Mouse (Mus musculus) intestine, embryonic 15.5 days (tissue): Measurements from ENCODE around the gene Ykt6. TPM values are rescaled to one million over a fixed set of nuclear protein-coding genes. Genes with fewer than 3 reads are reported as not detected.

Experiments
- ATAC-seq: fragments of 200-750 bp; cut with Nextera tagmentation; 2 replicates; pipeline ENCODE4 v1.8.0; 2017; ENCODE audit warnings: moderate TSS enrichment, moderate library complexity
- H3K27ac ChIP-seq: fragments of 300-500 bp; sonication (generic); 2 replicates; pipeline ENCODE4 v1.5.1; 2015; ENCODE audit warnings: mild to moderate bottlenecking, inconsistent platforms
- H3K27me3 ChIP-seq: fragments of 300-500 bp; sonication (generic); replicated peaks from 2 replicates; pipeline ENCODE4 v1.6.1; 2015; ENCODE audit warnings: inconsistent platforms
- H3K36me3 ChIP-seq: fragments of 300-500 bp; sonication (generic); 2 replicates; pipeline ENCODE4 v1.6.1; 2015; ENCODE audit warnings: inconsistent platforms
- H3K4me1 ChIP-seq: fragments of 300-500 bp; sonication (generic); replicated peaks from 2 replicates; pipeline ENCODE4 v1.6.1; 2015; ENCODE audit warnings: inconsistent platforms
- H3K4me2 ChIP-seq: fragments of 300-500 bp; sonication (generic); replicated peaks from 2 replicates; pipeline ENCODE4 v1.6.1; 2015; ENCODE audit warnings: mild to moderate bottlenecking, inconsistent platforms
- H3K4me3 ChIP-seq: fragments of 300-500 bp; sonication (generic); replicated peaks from 2 replicates; pipeline ENCODE4 v1.5.1; 2015; ENCODE audit warnings: inconsistent platforms
- H3K9ac ChIP-seq: fragments of 300-500 bp; sonication (generic); 2 replicates; pipeline ENCODE4 v1.6.1; 2015; ENCODE audit warnings: inconsistent platforms
- H3K9me3 ChIP-seq: fragments of 300-500 bp; sonication (generic); 2 replicates; pipeline ENCODE4 v1.6.1; 2016; ENCODE audit warnings: inconsistent platforms
- WGBS: fragments of 180-500 bp; shearing (Covaris S2); methylation state at CpG from one replicate; pipeline ENCODE4 v1.1.7; 2015; 5-methylcytosine and 5-hydroxymethylcytosine counted together
- polyA plus RNA-seq: library from polyadenylated mRNA; unstranded; fragments of >200 nt; fragmentation: Nextera tagmentation; extraction: Ambion mirVana; gene quantifications from 2 replicates; pipeline ENCODE4 v1.2.1, GENCODE M21; 2015

Ykt6 gene
- polyA plus RNA-seq, 1 experiment from 2014 or later, result 48.7 TPM

DNA sequence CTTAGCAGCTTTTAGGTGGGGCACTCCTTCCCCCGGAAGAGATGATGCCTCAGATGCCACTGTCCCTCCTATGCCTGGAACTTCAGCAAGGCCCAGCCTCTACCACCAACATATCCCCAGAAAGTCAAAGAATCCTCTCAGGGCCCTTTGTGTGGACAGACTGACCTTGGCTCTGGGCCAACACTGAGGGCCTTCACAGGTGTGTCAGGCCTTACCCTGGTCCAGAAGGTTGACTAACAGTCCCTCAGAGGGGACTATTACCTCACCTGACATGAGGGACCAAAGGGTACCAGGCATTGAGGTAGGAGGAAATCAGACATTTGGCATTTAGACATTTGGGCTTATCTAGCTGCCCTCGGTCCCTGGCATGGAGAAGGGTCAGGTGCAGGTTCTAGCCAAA lies 24.6 kb downstream of the Ykt6 start:
- Histone ChIP-seq H3K9ac (no peak overlapping the region), H3K9me3 (no peaks in the 10 kb centered on the region), H3K36me3 (no peaks in the 10 kb centered on the region), H3K4me2 (no peak overlapping the region), H3K27me3 (no peaks in the 10 kb centered on the region), H3K27ac (no peak overlapping the region), H3K4me1 (no peaks in the 10 kb centered on the region), H3K4me3 (no peak overlapping the region)
- no peak for ATAC-seq
- WGBS, result 91% methylated on average over 2 of the region's 2 CpGs

DNA sequence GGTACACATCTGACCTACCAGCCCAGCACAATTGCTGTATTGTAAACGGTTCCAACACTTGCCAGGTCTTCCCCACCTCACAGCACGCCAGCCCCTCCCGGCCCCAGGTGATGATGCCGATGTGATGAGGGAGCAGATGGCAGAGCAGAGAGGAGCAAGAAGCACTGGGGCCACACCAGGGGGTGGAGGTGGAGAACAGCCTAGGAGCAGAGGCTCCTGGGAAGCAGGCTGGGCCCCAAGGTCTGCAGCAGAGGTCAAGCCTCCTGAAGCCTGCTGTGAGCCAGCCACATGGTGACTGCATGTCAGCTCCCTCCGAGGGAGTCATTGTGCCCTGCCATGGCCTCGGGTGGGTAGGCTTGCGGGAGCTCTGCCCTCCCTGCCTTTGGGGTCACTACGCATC lies 25.1 kb downstream of the Ykt6 start:
- Histone ChIP-seq H3K36me3 (no peaks in the 10 kb centered on the region), H3K27ac (no peak overlapping the region), H3K4me2 (no peak overlapping the region), H3K9me3 (no peaks in the 10 kb centered on the region), H3K4me3 (no peak overlapping the region), H3K4me1 (no peaks in the 10 kb centered on the region), H3K27me3 (no peaks in the 10 kb centered on the region), H3K9ac (0 out of 2 replicates have a peak overlapping the region, but pooled peaks have one; percentile 8)
- ATAC-seq, result peak; percentile 13; the same call in 1 of the 2 replicates
- 73% methylated on average over 8 of the region's 8 CpGs for whole genome bisulfite sequencing

DNA sequence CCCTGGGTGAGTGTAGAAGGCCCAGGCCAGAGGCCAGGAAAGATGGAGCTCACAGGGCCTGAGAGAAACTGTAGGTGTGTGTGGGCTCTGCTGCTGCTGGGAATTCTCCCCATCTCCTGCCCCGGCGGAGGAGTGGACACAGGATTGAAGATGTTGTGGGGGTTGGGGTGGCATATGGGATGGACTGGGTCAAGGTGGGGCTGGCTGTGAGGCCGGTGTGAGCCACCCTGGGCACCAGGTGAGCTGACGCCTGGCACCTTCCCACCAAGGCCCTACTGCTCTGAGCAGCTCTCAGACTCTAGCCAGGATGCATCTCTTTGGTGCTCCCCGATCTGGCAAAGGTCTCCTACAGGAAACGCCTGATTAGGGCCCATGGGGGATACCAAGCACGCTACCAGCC lies 25.8 kb downstream of the Ykt6 start:
- H3K4me3 ChIP-seq, result no peak overlapping the region
- ATAC-seq, result no peak
- 88% methylated on average over 7 of the region's 7 CpGs for WGBS
- no peak overlapping the region for H3K27ac ChIP-seq
- no peaks in the 10 kb centered on the region for H3K9me3 ChIP-seq
- H3K27me3 ChIP-seq, result no peaks in the 10 kb centered on the region
- H3K4me1 ChIP-seq, result no peaks in the 10 kb centered on the region
- H3K9ac ChIP-seq, result no peak overlapping the region
- no peaks in the 10 kb centered on the region for H3K36me3 ChIP-seq
- no peak overlapping the region for H3K4me2 ChIP-seq

DNA sequence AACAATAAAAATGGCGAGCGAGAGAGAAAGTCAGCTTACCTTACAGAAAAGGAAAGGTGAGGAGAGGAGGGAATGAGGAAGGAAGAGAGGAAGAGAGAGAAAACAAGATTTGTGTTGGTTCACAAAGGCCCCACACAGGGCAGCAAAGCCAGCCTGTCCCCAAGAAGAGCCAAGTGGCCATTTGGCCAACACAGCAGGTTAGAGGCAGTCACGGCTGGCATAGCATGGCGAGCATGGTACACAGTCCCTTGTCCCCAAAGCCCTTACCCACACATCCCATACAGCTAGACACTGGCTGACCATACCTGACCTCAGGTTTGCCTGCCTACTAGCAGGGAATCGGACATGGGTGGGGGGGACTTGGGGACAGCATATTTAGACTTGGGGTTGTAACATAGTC lies 28.1 kb downstream of the Ykt6 start:
- H3K36me3 ChIP-seq, result no peaks in the 10 kb centered on the region
- no peak overlapping the region for H3K27ac ChIP-seq
- no peak for ATAC-seq
- H3K27me3 ChIP-seq, result no peaks in the 10 kb centered on the region
- H3K4me2 ChIP-seq, result no peak overlapping the region
- H3K9ac ChIP-seq, result no peak overlapping the region
- H3K4me1 ChIP-seq, result no peaks in the 10 kb centered on the region
- no peak overlapping the region for H3K4me3 ChIP-seq
- 92% methylated on average over 5 of the region's 5 CpGs for WGBS
- H3K9me3 ChIP-seq, result no peaks in the 10 kb centered on the region

DNA sequence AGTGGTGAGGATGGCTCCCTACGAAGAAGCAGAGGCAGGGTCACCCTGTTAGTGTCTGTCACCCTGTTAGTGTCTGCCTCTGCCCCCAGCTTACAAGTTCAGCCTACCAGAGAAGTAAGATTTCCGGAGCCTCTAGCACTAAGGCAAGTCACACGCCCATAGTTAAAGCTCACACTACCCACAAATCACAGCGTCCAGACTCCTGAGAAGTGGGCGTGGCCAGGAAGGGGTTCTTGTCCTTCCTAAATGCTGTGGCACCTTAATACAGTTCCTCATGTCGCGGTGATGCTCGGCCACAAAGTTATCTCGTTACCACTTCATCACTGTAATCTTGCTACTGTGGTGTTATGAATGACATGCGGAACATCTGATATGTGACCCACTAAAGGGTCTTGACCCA lies 32.6 kb downstream of the Ykt6 start:
- no peak for ATAC-seq
- Histone ChIP-seq H3K9me3 (no peaks in the 10 kb centered on the region), H3K4me2 (no peak overlapping the region), H3K27ac (no peak overlapping the region), H3K4me3 (no peak overlapping the region), H3K4me1 (no peaks in the 10 kb centered on the region), H3K9ac (no peak overlapping the region), H3K36me3 (no peaks in the 10 kb centered on the region), H3K27me3 (no peaks in the 10 kb centered on the region)
- WGBS, result 73% methylated on average over 10 of the region's 10 CpGs

DNA sequence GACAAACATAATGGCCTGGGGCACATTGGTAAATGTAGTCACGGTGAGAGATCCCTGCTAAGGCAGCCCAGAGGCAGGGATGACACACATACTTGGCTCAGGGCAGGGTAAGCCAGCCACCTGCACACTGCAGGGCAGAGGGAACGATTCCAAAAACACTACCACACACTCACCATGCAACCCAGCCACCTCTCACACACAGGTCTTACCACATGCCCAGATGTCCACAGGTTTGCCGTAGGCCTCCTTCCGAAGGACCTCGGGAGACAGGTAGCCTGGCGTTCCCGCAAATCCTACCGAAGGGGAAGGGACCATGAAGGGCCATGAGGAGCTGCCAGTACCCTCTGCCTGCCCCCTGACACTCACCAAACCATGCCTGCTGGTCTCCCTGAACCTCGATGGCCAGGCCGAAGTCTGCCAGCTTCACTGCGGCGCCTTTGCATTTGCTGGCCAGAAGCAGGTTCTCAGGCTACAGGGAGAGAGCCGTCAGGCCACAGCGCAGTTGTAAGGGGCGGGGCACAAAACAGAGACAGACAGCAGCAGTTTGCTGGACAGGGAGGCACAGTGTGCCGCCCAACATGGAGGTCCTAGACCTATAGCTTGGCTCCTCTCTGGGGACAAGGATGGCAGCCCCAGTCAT lies 34.6 kb downstream of the Ykt6 start:
- ATAC-seq, result no peak
- H3K4me3 ChIP-seq, result no peak overlapping the region
- no peaks in the 10 kb centered on the region for H3K36me3 ChIP-seq
- WGBS, result 88% methylated on average over 16 of the region's 16 CpGs
- no peaks in the 10 kb centered on the region for H3K27me3 ChIP-seq
- H3K4me1 ChIP-seq, result no peaks in the 10 kb centered on the region
- H3K27ac ChIP-seq, result no peak overlapping the region
- H3K9ac ChIP-seq, result no peak overlapping the region
- no peak overlapping the region for H3K4me2 ChIP-seq
- no peaks in the 10 kb centered on the region for H3K9me3 ChIP-seq

DNA sequence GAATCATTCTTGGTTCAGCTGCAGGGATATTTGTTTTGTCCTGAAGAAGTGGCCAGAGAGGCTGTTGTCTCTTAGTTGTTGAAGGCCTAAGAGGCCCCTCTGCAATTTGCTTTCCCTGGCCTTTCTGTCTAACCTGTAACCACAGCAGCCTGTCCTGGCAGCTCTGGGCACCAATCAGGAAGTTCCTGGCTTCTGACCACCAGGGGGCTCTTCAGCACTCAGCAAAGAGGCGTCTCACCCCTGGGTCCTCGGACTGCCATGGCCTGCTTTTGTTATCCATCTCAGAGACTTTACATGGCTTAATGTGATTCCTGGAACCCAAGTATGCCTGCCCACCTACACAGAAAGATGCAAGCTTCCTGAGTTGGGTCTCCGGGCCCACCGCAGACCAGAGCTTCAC lies 35.4 kb downstream of the Ykt6 start:
- 39% methylated on average over 4 of the region's 4 CpGs for WGBS
- Histone ChIP-seq H3K9me3 (no peaks in the 10 kb centered on the region), H3K9ac (no peak overlapping the region), H3K27me3 (no peaks in the 10 kb centered on the region), H3K36me3 (no peaks in the 10 kb centered on the region), H3K4me3 (no peak overlapping the region), H3K27ac (no peak overlapping the region), H3K4me1 (no peaks in the 10 kb centered on the region), H3K4me2 (no peak overlapping the region)
- no peak for ATAC-seq

DNA sequence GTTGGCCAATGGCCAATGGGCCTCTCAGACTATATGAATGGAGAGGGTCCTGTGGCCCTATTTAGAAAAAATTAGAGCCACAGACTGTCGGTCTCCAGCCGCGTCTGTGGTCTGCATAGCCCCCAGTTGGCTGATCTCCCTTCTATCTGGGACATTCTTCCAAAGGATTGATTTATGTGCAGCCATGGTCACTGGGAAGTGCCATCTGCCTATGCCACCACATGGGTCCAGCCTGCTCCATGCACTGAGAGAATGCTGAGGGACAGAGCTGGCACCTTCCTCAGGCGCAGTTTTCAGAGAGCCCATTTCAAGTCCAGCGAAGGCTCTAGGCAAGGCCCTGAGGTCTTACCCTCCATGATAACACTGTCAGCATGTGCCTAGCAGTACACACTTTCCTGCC lies 38.7 kb downstream of the Ykt6 start:
- 91% methylated on average over 5 of the region's 5 CpGs for WGBS
- no peak overlapping the region for H3K9ac ChIP-seq
- no peak for ATAC-seq

DNA sequence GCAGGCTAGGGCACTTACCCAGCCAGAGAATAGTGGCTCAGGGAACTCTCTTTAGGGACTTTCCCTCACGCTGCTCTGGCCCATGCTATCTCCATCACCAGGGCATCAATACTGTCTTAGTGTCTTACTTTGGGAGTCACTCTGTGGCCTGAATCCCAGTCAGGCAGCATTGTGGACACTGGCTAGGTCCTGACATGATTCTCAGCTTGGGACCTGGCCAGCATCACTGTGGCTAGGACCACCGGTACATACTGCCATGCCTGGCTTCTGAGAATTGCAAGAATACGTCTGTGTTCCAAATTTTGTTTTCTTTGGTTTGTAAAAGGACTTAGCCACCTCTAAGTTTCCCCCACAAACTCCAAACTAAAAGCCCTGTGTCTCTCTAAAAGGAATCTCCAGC lies 39.4 kb downstream of the Ykt6 start:
- ATAC-seq, result no peak
- no peak overlapping the region for H3K9ac ChIP-seq
- H3K27ac ChIP-seq, result no peak overlapping the region
- H3K27me3 ChIP-seq, result no peaks in the 10 kb centered on the region
- no peak overlapping the region for H3K4me3 ChIP-seq
- peaks cover 5% of the 10 kb centered on the region for H3K4me1 ChIP-seq
- no peak overlapping the region for H3K4me2 ChIP-seq
- 66% methylated on average over 3 of the region's 3 CpGs for WGBS
- H3K9me3 ChIP-seq, result no peaks in the 10 kb centered on the region
- H3K36me3 ChIP-seq, result no peaks in the 10 kb centered on the region

More for the DNA sequence above, 38.7 kb downstream of the Ykt6 start:
- Histone ChIP-seq H3K27ac (no peak overlapping the region), H3K4me1 (no peaks in the 10 kb centered on the region), H3K9me3 (no peaks in the 10 kb centered on the region), H3K4me2 (no peak overlapping the region), H3K4me3 (no peak overlapping the region), H3K27me3 (no peaks in the 10 kb centered on the region), H3K36me3 (no peaks in the 10 kb centered on the region)

DNA sequence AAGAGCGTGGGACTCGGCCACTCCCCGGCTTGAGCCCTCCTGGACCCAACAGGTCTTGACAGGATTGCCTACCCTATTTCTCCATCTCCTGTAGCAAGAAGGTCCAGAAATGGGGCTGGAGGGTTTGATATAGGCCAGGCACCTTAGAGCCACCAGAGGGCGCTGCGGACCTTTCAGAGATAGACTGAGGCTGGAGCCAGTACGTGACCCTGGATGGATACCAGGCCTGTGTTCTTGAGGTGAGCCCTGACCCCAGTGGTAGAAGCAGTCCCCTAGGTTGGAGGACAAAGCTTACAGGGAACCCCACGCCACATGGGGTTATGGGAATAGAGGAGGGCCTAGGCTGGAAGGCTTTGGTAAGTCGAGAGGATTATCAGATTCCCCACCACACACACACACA lies 40.5 kb downstream of the Ykt6 start:
- Histone ChIP-seq H3K4me3 (no peak overlapping the region), H3K4me1 (peaks cover 15% of the 10 kb centered on the region), H3K9ac (no peak overlapping the region), H3K27me3 (no peaks in the 10 kb centered on the region), H3K36me3 (no peaks in the 10 kb centered on the region), H3K27ac (no peak overlapping the region), H3K4me2 (no peak overlapping the region), H3K9me3 (no peaks in the 10 kb centered on the region)
- peak; percentile 60 for ATAC-seq
- 15% methylated on average over 8 of the region's 8 CpGs for WGBS

DNA sequence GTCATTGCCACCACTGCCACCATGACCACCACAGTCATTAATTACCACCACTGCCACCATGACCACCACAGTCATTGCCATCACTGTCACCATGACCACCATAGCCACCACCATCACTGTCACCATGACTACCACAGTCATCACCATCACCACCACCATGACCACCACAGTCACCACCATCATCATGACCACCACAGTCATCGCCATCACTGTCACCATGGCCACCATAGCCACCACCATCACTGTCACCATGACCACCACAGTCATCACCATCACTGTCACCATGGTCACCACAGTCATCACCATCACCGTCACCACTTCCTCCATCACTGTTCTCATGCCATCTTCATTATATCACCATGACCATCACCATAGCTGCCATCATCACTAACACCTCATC lies 43.0 kb downstream of the Ykt6 start:
- H3K27ac ChIP-seq, result no peak overlapping the region
- H3K4me3 ChIP-seq, result no peak overlapping the region
- H3K36me3 ChIP-seq, result no peaks in the 10 kb centered on the region
- no peak overlapping the region for H3K9ac ChIP-seq
- WGBS, result 92% methylated on average over 2 of the region's 2 CpGs
- no peak for ATAC-seq
- H3K4me1 ChIP-seq, result peaks cover 38% of the 10 kb centered on the region
- no peak overlapping the region for H3K4me2 ChIP-seq
- H3K27me3 ChIP-seq, result no peaks in the 10 kb centered on the region
- no peaks in the 10 kb centered on the region for H3K9me3 ChIP-seq

DNA sequence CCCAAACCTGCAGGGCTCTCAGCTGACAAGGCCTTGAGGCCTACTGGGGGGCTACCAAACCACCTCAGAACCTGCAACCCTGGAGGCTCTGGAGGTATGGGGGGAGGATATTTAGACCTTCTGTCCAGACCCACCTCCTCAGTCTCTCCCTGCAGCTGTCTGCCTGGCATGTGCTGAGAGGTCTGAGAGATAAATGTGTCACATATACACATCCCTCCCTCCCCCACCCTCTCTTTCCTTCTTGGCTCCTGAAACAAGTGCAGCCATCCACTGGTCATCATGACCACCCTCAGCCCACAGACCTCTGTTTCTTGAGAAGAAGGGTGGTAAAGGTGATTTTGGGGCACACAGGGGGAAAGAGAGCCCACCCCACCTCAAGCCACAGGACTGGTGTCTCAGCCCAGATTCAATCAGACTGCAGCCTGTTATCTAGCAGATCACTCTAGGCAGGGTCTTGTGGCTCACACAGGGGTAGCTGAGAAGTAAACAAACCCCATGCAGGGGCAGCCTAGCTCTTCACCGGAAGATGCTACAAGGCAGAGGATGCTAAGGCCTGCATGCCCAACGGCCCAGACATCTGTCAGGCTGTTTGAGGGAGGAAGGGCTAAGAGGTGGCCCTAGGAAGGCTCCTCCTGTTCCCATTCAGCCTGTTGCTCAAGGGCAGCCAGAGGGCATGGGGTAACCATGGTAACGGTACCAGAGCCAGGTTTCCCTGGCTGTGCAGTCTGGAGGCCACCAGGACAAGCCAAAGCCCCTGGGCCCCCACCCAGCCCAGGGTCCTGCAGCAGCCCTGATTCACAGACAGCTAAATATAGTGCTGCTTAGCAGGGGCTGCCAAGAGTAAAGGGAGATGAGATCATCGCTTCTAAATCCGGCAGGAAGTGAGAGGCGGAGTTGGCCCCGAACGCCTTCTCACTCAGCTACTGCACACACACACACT lies 44.6 kb downstream of the Ykt6 start:
- peak; percentile 81 for ATAC-seq
- Histone ChIP-seq H3K27me3 (no peaks in the 10 kb centered on the region), H3K4me2 (peak overlapping the region; percentile 36), H3K9ac (peak overlapping the region; percentile 11; the same call in 1 of the 2 replicates), H3K36me3 (no peaks in the 10 kb centered on the region), H3K27ac (peak overlapping the region; percentile 91), H3K4me1 (peaks cover 44% of the 10 kb centered on the region), H3K9me3 (no peaks in the 10 kb centered on the region), H3K4me3 (no peak overlapping the region)
- 16% methylated on average over 8 of the region's 8 CpGs for WGBS
